Mouse (Mus musculus): ENCODE measurements around the gene Cdk15.

The Cdk15 gene

GRCm38 (mm10) chr1:59332737-59333385 lies 76.2 kb downstream of the Cdk15 start:
- no peak for DNase-seq

DNA sequence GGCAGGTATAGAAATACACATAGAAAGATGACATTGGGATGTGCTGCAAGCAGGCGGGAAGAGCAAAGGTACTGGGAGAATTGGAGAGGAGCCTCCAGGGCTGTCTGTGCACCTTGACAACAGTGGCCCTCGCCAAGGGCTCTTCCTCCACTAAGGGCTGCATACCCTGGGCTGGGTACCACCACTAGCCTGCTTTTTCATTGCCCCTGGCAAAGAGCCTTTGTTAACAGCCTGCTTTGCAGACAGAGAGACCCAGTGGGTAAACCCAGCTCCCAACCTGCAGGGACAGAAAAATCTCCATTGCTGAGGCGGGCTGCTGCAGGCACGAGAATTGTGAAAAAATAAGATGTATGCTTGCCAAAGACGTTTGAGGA lies 76.7 kb downstream of the Cdk15 start:
- no peak for DNase-seq

DNA sequence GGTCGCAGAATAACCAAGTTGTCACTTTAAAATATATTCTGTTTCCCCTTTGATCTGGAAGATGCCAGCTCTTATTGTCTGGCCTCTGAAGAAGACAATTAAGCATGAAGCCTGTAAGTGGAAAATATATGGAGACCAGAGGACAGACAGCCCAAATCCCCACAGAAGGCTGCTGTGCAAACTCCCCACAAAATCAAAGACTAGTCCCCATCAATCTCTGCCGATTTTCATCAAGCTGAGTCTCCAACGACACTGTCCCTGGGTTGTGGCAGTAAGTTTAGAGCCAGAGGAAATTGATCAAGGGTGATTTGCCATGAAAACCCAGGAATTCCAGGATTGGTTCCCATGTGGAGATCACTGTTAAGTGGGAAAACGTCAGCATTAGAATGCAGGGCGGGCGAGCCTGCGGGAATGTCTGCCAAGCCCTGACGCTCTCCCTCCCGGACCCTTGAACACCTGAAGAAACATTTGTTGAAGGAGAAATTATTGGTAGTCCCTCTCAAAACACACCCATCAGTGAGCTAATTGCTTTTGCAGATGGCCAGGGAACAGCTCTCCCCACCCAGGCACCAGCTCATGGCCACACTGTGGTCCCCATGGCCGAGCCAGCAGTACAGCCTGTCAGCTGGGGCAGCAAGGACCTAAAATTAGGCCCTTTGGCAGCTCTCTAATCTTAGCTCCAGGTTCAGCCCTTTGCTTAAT lies 77.3 kb downstream of the Cdk15 start:
- DNase-seq, result no peak

GRCm38 (mm10) chr1:59334562-59334890 lies 77.8 kb downstream of the Cdk15 start:
- peak in 1 of 2 experiments; percentile 17 for DNase-seq

- no peak for DNase-seq
Observed at GRCm38 (mm10) chr1:59336256-59336655, 79.5 kb downstream of the Cdk15 start.

- DNase-seq, result no peak
Observed at GRCm38 (mm10) chr1:59340814-59341588, 84.3 kb downstream of the Cdk15 start.

DNA sequence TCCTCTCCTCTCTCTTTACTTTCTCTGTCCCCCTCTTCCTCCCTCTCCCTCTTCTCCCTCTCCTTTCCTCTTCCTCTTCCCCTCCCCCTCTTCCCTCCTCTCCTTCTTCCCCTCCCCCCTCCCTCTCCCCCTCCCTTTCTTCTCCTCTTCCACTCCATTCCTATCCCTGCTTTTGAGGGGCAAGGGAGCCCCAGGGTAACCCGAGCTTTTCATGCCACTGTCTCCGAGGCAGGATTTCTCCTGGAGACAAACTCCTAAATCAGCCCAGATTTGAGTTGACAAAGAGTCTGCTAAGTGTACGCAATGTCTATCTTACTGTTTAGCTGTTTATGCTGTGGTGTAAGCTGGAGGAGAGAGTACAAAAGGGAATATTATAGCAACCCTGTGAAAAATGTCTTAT lies 85.0 kb downstream of the Cdk15 start:
- no peak for DNase-seq

GRCm38 (mm10) chr1:59342146-59342545 lies 85.4 kb downstream of the Cdk15 start:
- no peak for DNase-seq

DNA sequence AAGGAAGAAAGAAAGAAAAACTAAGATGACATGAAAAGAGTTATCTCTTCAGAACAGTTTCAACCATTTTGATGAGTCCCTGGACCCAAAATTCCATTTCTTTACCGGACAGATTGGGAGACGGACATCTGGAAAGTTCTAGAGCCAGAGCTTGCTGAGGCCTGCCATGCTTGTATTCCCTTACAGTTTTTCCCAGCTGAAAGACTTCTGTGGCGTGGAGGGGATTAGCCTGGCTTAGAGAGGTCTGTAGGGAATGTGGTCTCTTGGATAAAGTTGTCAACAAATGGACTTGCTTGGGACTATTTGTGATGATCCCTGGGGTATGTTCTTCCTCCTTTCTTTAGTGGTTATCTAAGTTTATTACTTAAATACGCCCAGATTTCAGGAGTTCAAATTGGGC lies 96.0 kb downstream of the Cdk15 start:
- DNase-seq, result no peak

DNA sequence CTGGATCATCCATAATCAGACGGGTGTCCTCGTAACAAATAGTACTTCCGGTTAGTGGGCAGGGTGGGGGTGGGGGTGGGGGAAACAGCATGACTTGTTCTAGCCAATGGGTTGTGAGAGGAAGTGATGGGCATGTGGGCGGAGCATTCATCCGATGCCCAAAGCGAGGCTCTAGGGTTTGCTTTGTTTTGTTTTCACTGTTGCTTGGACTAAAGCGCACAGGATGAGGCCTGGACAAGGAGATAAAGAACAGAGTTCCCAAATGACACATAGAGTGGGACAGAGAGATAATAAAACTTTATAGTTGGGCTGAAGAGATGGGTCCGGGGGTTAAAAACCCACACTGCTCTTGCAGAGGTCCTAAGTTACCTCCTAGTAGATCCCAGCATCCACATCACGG lies 98.7 kb downstream of the Cdk15 start:
- no peak for DNase-seq

GRCm38 (mm10) chr1:59359136-59359535 lies 102.4 kb downstream of the Cdk15 start:
- no peak for DNase-seq

GRCm38 (mm10) chr1:59360834-59361233 lies 104.1 kb downstream of the Cdk15 start:
- no peak for DNase-seq

DNA sequence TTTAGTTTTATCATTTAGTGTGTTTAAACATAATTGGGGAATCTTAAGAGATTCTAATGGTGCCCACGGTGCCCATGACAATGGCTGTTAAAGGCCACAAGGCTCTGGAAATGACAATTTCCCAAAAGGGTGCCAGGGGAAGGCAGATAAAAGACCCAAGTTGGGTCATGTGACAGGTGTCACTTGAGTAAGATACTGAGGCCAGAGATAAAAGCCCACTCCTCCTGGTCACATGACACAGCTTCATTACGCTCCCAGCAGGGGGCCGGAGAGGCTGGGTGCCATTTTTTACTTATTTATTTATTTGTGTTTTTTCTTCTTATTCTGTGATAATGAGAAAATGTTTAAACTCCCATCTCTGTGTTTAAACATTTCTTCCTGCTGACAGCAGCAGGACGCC lies 104.8 kb downstream of the Cdk15 start:
- no peak for DNase-seq

GRCm38 (mm10) chr1:59361966-59362365 lies 105.3 kb downstream of the Cdk15 start:
- no peak for DNase-seq

- no peak for DNase-seq
Observed at GRCm38 (mm10) chr1:59364463-59365040, 107.8 kb downstream of the Cdk15 start.

- DNase-seq, result peak in 1 of 2 experiments; percentile 9
Observed at GRCm38 (mm10) chr1:59367928-59368648, 111.4 kb downstream of the Cdk15 start.

DNA sequence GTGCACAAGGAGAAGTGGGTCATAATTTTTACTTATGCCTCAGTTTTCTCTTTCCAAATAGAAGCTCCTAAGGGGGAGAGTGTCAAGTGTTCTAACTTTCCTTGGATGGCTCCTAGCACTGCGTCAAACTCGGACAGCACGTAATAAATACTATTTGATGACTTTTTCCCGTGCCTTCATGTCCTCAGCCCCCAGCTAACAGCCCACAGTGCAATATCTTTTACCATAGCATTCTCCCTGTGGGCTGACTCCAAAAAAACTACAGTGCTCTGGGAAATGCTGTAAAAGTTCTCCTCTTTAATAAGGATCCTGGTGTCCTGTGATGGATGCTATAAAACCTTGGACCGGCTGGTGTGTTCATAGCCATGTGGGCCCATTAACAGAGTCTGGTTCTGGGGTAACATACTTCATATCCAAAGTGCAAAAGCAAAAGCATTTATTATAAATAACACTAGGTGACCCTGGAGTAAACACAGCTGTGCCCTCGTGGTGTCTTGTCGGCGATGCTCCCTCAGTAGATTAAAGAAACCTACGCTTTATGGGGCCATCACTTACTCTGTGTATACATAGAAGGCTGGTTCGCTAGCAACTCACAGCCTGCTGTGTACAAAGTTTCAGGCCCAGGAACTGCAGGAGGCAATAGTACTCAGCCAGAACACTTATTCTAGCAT lies 112.1 kb downstream of the Cdk15 start:
- DNase-seq, result no peak

- no peak for DNase-seq
Observed at GRCm38 (mm10) chr1:59369320-59369685, 112.6 kb downstream of the Cdk15 start.

- no peak for DNase-seq
Observed at GRCm38 (mm10) chr1:59370355-59370950, 113.7 kb downstream of the Cdk15 start.

DNA sequence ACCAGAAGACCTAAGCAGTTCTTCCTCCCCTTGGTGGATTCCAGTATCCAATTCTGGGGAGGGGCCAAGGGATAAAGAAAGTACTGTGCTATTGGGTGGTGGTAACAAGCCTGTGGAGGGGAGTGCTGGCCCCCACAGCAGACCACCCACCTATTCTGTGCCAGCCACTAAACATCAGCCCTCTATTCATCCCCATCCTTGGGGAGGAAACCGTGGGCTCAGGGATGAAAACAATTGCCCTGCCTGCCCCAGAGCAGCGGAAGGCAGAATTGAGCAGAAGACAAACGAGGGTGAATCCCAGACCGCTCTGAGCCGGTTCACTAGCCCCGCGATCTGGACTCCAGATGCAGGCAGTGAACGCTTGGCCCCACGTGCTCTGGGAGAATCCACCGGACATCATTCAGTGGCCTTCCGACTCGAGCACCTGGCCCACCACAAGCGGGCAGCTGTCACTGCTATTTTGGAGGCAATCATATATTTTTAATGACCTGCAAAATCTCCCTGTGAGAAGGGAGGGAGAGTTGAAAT lies 119.4 kb downstream of the Cdk15 start:
- peak in 1 of 2 experiments; percentile 14 for DNase-seq

DNA sequence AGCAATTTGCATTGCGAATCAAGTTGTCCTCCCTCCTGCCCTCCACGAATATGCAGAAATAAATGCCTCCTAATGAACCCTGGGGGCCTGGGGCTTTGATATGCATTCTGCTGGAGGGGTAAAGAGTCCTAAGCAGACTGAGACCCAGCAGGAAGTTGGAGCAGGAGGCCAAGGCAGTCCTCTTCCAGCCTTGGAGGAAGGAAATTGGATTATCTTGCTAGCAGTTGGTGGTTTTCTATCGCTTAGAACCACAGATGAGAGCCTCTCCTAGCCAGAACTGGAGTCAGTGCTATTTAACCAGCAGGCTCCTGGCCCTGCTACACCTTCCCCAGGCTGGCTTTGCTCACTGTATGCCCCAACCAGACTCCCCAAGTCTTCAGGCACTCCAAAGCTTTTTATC lies 119.9 kb downstream of the Cdk15 start:
- DNase-seq, result no peak

- no peak for DNase-seq
Observed at GRCm38 (mm10) chr1:59377312-59377711, 120.6 kb downstream of the Cdk15 start.
